Mouse (Mus musculus) lung, adult 2 months (tissue): ENCODE results near the gene Tet1. TPM values are rescaled to one million over a fixed set of nuclear protein-coding genes. Genes with fewer than 3 reads are reported as not detected.
A peak's percentile ranks its signal among the peaks of the same experiment; 100 is the strongest.
"Not testable (repeated sequence)": the region's sequence is repeated elsewhere in the genome, so short reads cannot be mapped to it uniquely, and the experiment has no call there.

Source experiments
- DNase-seq: peaks from one replicate; pipeline ENCODE4 v3.0.0; 2022
- H3K4me1 ChIP-seq: fragments of 200-500 bp; 2 replicates; pipeline ENCODE4 v1.6.1; 2011; ENCODE audit warnings: low read length; ENCODE audit not compliant: control insufficient read depth, insufficient read depth
- H3K4me3 ChIP-seq: fragments of 200-500 bp; replicated peaks from 2 replicates; pipeline ENCODE3; 2011; ENCODE audit warnings: low read depth, mild to moderate bottlenecking, control low read depth, low read length; ENCODE audit errors: extremely low read depth
- CTCF ChIP-seq: fragments of 200-500 bp; IDR thresholded peaks from 2 replicates; pipeline ENCODE4 v1.5.1; 2011; ENCODE audit warnings: mild to moderate bottlenecking, low read length, control low read depth; ENCODE audit not compliant: insufficient read depth
- POLR2A ChIP-seq: fragments of 200-500 bp; IDR thresholded peaks from 2 replicates; pipeline ENCODE4 v1.6.1; 2011; ENCODE audit warnings: low read depth, mild to moderate bottlenecking, control low read depth, low read length, borderline replicate concordance; ENCODE audit errors: extremely low read depth
- WGBS: fragments of 180-500 bp; shearing (Covaris S2); methylation state at CpG from one replicate; pipeline ENCODE4 v1.1.7; 2018; 5-methylcytosine and 5-hydroxymethylcytosine counted together
- polyA plus RNA-seq: library from polyadenylated mRNA; depleted of rRNA; stranded (reverse); fragments of >200 nt; gene quantifications from 2 replicates; pipeline ENCODE4 v1.2.3, GENCODE M21; 2012; rRNA removed

Tet1 gene
- polyA plus RNA-seq, 1 experiment: 3.2 TPM

DNA sequence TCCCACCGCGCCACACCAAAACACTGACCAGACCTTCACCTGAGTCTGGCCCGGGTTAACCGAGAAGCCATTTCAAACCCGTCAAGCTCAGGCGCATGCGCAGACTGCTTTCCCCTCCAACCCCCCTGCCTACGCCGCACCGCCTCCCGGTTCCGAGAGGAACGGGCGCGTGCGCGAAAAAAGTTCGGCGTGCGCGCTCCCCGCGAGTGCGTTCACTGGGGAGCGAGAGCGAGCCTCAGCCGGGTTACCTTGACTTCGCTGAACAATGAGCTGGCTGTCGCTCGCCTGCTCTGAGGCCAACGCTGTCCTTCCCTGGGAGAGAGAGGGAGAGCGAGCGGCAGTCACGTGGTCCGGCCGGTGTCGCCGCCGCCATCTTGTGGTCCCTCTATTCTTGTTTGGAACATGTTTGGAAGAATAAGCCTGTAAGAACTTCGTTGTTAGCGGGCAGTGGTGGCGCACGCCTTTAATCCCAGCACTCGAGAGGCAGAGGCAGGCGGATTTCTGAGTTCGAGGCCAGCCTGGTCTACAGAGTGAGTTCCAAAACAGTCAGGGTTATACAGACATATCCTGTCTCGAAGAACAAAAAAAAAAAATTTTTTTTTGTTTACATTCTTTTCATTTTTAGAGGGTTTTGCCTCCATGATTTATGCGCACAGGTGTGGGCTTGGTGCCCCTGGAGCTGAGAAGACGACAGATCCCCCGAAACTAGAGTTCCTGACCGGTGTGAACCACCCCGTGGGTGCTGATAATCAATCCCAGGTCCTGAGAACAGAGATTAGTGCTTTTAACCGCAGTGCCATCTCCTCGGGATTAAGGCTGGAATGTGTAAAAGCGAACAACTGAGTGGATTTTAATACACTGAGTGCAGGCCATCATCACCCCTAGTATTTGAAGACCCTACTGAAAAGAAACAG lies 116.4 kb downstream of the Tet1 start, which contains the start of gene Ccar1:
Ccar1 (minus strand) TSS at position 110 of the 914 bp plus-strand sequence.
- H3K4me1 ChIP-seq: peaks cover 2% of the 10 kb centered on the region
- peak within 1 kb of the TSS; percentile 93 for H3K4me3 ChIP-seq
- peak; percentile 97 for DNase-seq
- peak; percentile 82; the same call in 1 of the 2 replicates for TF ChIP-seq POLR2A
- TF ChIP-seq CTCF: no peak
- WGBS: 3% methylated on average over 55 of the region's 55 CpGs

DNA sequence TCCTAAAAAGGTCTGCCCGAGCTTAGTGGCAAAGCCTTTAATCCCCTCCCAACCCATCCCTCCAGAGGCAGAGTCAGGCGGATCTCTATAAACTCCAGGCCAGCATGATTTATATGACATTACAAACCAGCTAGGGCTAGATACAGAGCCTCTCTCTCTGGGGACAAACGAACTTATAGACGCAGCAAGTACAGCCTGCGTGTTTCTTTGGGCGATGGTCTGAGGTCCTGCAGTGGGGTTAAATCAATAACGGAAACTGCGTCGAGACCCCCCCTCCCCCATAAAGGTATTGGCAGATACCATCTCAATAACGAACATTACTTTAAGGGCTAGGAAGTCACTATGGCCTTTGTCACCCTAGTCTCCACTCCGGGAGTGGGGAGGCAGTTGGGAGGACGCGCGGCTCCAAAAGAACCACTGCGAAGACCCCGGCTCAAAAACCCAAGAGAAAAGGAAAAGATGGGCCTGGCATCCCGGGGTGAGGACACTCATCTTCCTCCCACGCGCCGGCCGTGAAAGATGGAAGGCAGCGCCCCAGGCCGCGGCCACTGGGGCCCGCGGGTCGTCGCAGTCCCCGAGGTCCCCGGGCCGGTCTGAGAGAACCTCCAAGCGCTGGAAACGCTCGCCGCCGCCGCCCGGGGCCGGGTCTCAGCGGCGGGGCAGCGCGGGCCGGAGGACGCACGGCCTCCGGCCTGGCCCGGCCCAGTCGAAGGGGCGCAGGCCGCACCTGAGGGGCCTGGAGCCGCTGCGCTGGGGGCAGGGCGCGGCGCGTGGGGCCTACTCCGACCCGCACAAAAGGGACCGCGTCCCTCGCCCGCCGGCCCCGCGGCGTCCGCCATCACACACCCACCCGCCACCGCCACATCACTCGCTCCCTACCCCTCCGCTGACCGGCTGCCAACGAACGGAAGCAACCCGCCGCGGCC lies 117.3 kb downstream of the Tet1 start:
- TF ChIP-seq CTCF: no peak
- no peak for TF ChIP-seq POLR2A
- 1% methylated on average over 75 of the region's 78 CpGs for WGBS
- Histone ChIP-seq H3K4me3 (peak overlapping the region; percentile 93), H3K4me1 (peaks cover 2% of the 10 kb centered on the region)
- no peak for DNase-seq

DNA sequence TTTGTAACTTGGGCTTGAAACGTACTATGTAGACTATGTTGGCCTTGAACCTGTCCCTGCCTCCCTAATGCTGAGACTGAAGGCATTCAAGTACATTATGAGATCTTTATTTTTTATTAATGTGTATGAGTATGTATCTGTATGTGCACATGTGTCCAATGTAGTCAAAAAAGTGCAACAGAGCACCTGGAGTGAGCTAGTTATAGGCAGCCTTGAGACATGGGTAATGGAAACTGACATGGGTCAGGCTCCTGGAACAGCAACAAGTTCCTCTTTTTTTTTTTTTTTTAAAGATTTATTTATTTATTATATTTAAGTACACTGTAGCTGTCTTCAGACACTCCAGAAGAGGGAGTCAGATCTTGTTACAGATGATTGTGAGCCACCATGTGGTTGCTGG lies 127.0 kb downstream of the Tet1 start:
- whole genome bisulfite sequencing: 77% methylated on average over 1 of the region's 1 CpGs
- not testable (repeated sequence) for H3K4me1 ChIP-seq, DNase-seq, H3K4me3 ChIP-seq

Other genes with a start within 250 kb of the Tet1 start
- 0.99 and 1.0 TPM in 2 replicates for gene Stox1, start 182.9 kb downstream of the Tet1 start, polyA plus RNA-seq
- 30.9 and 41.9 TPM in 2 replicates for gene Ccar1, start 116.7 kb downstream of the Tet1 start, polyA plus RNA-seq
- gene Slc25a16, start 11.6 kb upstream of the Tet1 start, polyA plus RNA-seq: 43.7 and 60.6 TPM in 2 replicates
- 4.9 and 7.1 TPM in 2 replicates for gene Dna2, start 38.0 kb upstream of the Tet1 start, polyA plus RNA-seq
- 2.6 and 4.4 TPM in 2 replicates for gene Rufy2, start 71.2 kb upstream of the Tet1 start, polyA plus RNA-seq
- 14.3 and 27.5 TPM in 2 replicates for gene Hnrnph3, start 115.2 kb upstream of the Tet1 start, polyA plus RNA-seq
- gene Pbld2, start 115.3 kb upstream of the Tet1 start, polyA plus RNA-seq: 1.7 and 2.2 TPM in 2 replicates
- gene Pbld1, start 151.2 kb upstream of the Tet1 start, polyA plus RNA-seq: 0.71 and 2.2 TPM in 2 replicates
- not detected in 2 replicates for gene Atoh7, start 190.7 kb upstream of the Tet1 start, polyA plus RNA-seq